Mouse (Mus musculus) intestine, postnatal 0 days (tissue): Measurements from ENCODE around the gene Pygm. TPM values are rescaled to one million over a fixed set of nuclear protein-coding genes. Genes with fewer than 3 reads are reported as not detected.

Experiments used
- ATAC-seq: fragments of 200-750 bp; cut with Nextera tagmentation; 2 replicates; pipeline ENCODE4 v1.8.0; 2017; ENCODE audit warnings: mild to moderate bottlenecking, moderate TSS enrichment, moderate library complexity
- H3K27ac ChIP-seq: fragments of 300-500 bp; sonication (generic); 2 replicates; pipeline ENCODE4 v1.5.1; 2014; ENCODE audit warnings: mild to moderate bottlenecking, low read depth, low read length, moderate library complexity
- H3K27me3 ChIP-seq: fragments of 300-500 bp; sonication (generic); replicated peaks from 2 replicates; pipeline ENCODE4 v1.6.1; 2014; ENCODE audit warnings: low read length, mixed read lengths; ENCODE audit not compliant: control insufficient read depth, insufficient read depth
- H3K36me3 ChIP-seq: fragments of 300-500 bp; sonication (generic); 2 replicates; pipeline ENCODE4 v1.6.1; 2014; ENCODE audit warnings: mild to moderate bottlenecking, moderate library complexity; ENCODE audit not compliant: control insufficient read depth, insufficient read depth
- H3K4me1 ChIP-seq: fragments of 300-500 bp; sonication (generic); replicated peaks from 2 replicates; pipeline ENCODE4 v1.6.1; 2014; ENCODE audit warnings: antibody characterized with exemption, low read length, mixed read lengths; ENCODE audit not compliant: control insufficient read depth, insufficient read depth
- H3K4me2 ChIP-seq: fragments of 300-500 bp; sonication (generic); replicated peaks from 2 replicates; pipeline ENCODE4 v1.6.1; 2014; ENCODE audit warnings: low read depth, mild to moderate bottlenecking, moderate library complexity
- H3K4me3 ChIP-seq: fragments of 300-500 bp; sonication (generic); 2 replicates; pipeline ENCODE4 v1.5.1; 2014; ENCODE audit warnings: low read depth, low read length
- H3K9ac ChIP-seq: fragments of 300-500 bp; sonication (generic); 2 replicates; pipeline ENCODE4 v1.6.1; 2014; ENCODE audit warnings: mild to moderate bottlenecking, low read depth, low read length
- H3K9me3 ChIP-seq: fragments of 300-500 bp; sonication (generic); 2 replicates; pipeline ENCODE4 v1.6.1; 2016; ENCODE audit warnings: mixed run types; ENCODE audit not compliant: control insufficient read depth
- CTCF ChIP-seq: sonication (generic); IDR thresholded peaks from 2 replicates; pipeline ENCODE4 v1.5.1; 2016; ENCODE audit warnings: low read depth, mild to moderate bottlenecking, control low read depth, antibody characterized with exemption, moderate library complexity
- WGBS: fragments of 180-500 bp; shearing (Covaris S2); extraction: QIAGEN DNeasy Blood & Tissue Kit; methylation state at CpG from one replicate; pipeline ENCODE4 v1.1.7; 2014; 5-methylcytosine and 5-hydroxymethylcytosine counted together
- polyA plus RNA-seq: library from polyadenylated mRNA; unstranded; fragments of >200 nt; fragmentation: Nextera tagmentation; extraction: Ambion mirVana; gene quantifications from 2 replicates; pipeline ENCODE4 v1.2.1, GENCODE M21; 2015

Pygm gene
- polyA plus RNA-seq, 1 experiment from 2014 or later, result 4.1 TPM

- under 1% methylated on average over 81 of the region's 85 CpGs for WGBS
- peak; percentile 96 for ATAC-seq
Measured at GRCm38 (mm10) chr19:6363411-6364240, 20.6 kb upstream of the Pygm start, which contains the start of gene Sf1. Gene Sf1 (plus strand): TSS chr19:6363690.

GRCm38 (mm10) chr19:6364317-6364725 lies 19.9 kb upstream of the Pygm start:
- peaks cover 33% of the 10 kb centered on the region for H3K36me3 ChIP-seq
- peak overlapping the region; percentile 88 for H3K4me3 ChIP-seq
- H3K9ac ChIP-seq, result peak overlapping the region; percentile 96
- peaks cover 3% of the 10 kb centered on the region; the same call in 1 of the 2 replicates for H3K4me1 ChIP-seq
- 0 out of 2 replicates have a peak, but pooled peaks have one; percentile 3 for ATAC-seq
- peak overlapping the region; percentile 74 for H3K4me2 ChIP-seq
- H3K27me3 ChIP-seq, result no peaks in the 10 kb centered on the region
- under 1% methylated on average over 47 of the region's 55 CpGs for WGBS
- H3K27ac ChIP-seq, result peak overlapping the region; percentile 99
- no peaks in the 10 kb centered on the region for H3K9me3 ChIP-seq
- no peak; the same call in 1 of the 2 replicates for TF ChIP-seq CTCF

More at GRCm38 (mm10) chr19:6363411-6364240, 20.6 kb upstream of the Pygm start, which contains the start of gene Sf1:
- no peak; the same call in 1 of the 2 replicates for TF ChIP-seq CTCF
- peak within 1 kb of the TSS; percentile 88 for H3K4me3 ChIP-seq
- H3K9me3 ChIP-seq, result no peaks in the 10 kb centered on the region
- H3K4me1 ChIP-seq, result peaks cover 3% of the 10 kb centered on the region; the same call in 1 of the 2 replicates
- H3K27ac ChIP-seq, result peak within 1 kb of the TSS; percentile 99
- peaks cover 28% of the 10 kb centered on the region for H3K36me3 ChIP-seq
- H3K27me3 ChIP-seq, result no peaks in the 10 kb centered on the region
- peak within 1 kb of the TSS; percentile 96 for H3K9ac ChIP-seq
- peak within 1 kb of the TSS; percentile 74 for H3K4me2 ChIP-seq

GRCm38 (mm10) chr19:6364842-6365241 lies 19.4 kb upstream of the Pygm start:
- peaks cover 3% of the 10 kb centered on the region; the same call in 1 of the 2 replicates for H3K4me1 ChIP-seq
- H3K9ac ChIP-seq, result peak overlapping the region; percentile 96
- no peak for ATAC-seq
- no peaks in the 10 kb centered on the region for H3K9me3 ChIP-seq
- peak overlapping the region; percentile 74 for H3K4me2 ChIP-seq
- peaks cover 38% of the 10 kb centered on the region for H3K36me3 ChIP-seq
- no peak for TF ChIP-seq CTCF
- 2% methylated on average over 2 of the region's 2 CpGs for WGBS
- H3K4me3 ChIP-seq, result peak overlapping the region; percentile 88
- no peak overlapping the region for H3K27ac ChIP-seq
- no peaks in the 10 kb centered on the region for H3K27me3 ChIP-seq

GRCm38 (mm10) chr19:6370175-6370574 lies 14.0 kb upstream of the Pygm start:
- no peak overlapping the region for H3K4me3 ChIP-seq
- peaks cover 89% of the 10 kb centered on the region for H3K36me3 ChIP-seq
- H3K27ac ChIP-seq, result no peak overlapping the region
- no peak overlapping the region for H3K4me2 ChIP-seq
- H3K27me3 ChIP-seq, result no peaks in the 10 kb centered on the region
- ATAC-seq, result no peak
- no peak overlapping the region for H3K9ac ChIP-seq
- no peak for TF ChIP-seq CTCF
- WGBS, result 85% methylated on average over 2 of the region's 2 CpGs
- no peaks in the 10 kb centered on the region for H3K9me3 ChIP-seq
- H3K4me1 ChIP-seq, result no peaks in the 10 kb centered on the region

GRCm38 (mm10) chr19:6372433-6372832 lies 11.8 kb upstream of the Pygm start:
- 97% methylated on average over 3 of the region's 3 CpGs for WGBS
- Histone ChIP-seq H3K4me1 (no peaks in the 10 kb centered on the region), H3K4me3 (no peak overlapping the region), H3K9ac (no peak overlapping the region), H3K9me3 (no peaks in the 10 kb centered on the region), H3K27ac (no peak overlapping the region), H3K27me3 (no peaks in the 10 kb centered on the region), H3K36me3 (peaks cover 94% of the 10 kb centered on the region), H3K4me2 (no peak overlapping the region)
- no peak for ATAC-seq
- no peak for TF ChIP-seq CTCF

- Histone ChIP-seq H3K9ac (no peak overlapping the region), H3K27me3 (no peaks in the 10 kb centered on the region), H3K4me3 (no peak overlapping the region), H3K27ac (no peak overlapping the region), H3K4me2 (no peak overlapping the region), H3K36me3 (peaks cover 95% of the 10 kb centered on the region), H3K9me3 (no peaks in the 10 kb centered on the region), H3K4me1 (no peaks in the 10 kb centered on the region)
- TF ChIP-seq CTCF, result peak; percentile 86
- ATAC-seq, result peak; percentile 26
- 64% methylated on average over 12 of the region's 12 CpGs for WGBS
Measured at GRCm38 (mm10) chr19:6373539-6374400, 10.4 kb upstream of the Pygm start.
